Mouse (Mus musculus) kidney, postnatal 0 days (tissue): ENCODE data around the gene Mrpl52. TPM values are rescaled to one million over a fixed set of nuclear protein-coding genes. Genes with fewer than 3 reads are reported as not detected.

Experiments
- ATAC-seq: fragments of 200-750 bp; cut with Nextera tagmentation; replicated peaks from 2 replicates; pipeline ENCODE4 v1.8.0; 2017; ENCODE audit warnings: low read depth, moderate number of reproducible peaks, moderate TSS enrichment, moderate library complexity; ENCODE audit not compliant: low FRiP score
- DNase-seq: peaks from one replicate; pipeline ENCODE4 v3.0.0-alpha.2; 2016; ENCODE audit warnings: low spot score
- H3K27ac ChIP-seq: fragments of 300-500 bp; sonication (generic); 2 replicates; pipeline ENCODE4 v1.5.1; 2014; ENCODE audit warnings: mild to moderate bottlenecking
- H3K27me3 ChIP-seq: fragments of 300-500 bp; sonication (generic); 2 replicates; pipeline ENCODE4 v1.6.1; 2014; ENCODE audit warnings: low read length, mixed read lengths; ENCODE audit not compliant: insufficient read depth
- H3K36me3 ChIP-seq: fragments of 300-500 bp; sonication (generic); 2 replicates; pipeline ENCODE4 v1.6.1; 2014; ENCODE audit warnings: low read length, mixed read lengths; ENCODE audit not compliant: insufficient read depth
- H3K4me1 ChIP-seq: fragments of 300-500 bp; sonication (generic); replicated peaks from 2 replicates; pipeline ENCODE4 v1.6.1; 2014; ENCODE audit warnings: antibody characterized with exemption, low read length, mixed read lengths; ENCODE audit not compliant: insufficient read depth
- H3K4me2 ChIP-seq: fragments of 300-500 bp; sonication (generic); 2 replicates; pipeline ENCODE4 v1.6.1; 2014; ENCODE audit warnings: mild to moderate bottlenecking, low read length, moderate library complexity, mixed read lengths
- H3K4me3 ChIP-seq: fragments of 300-500 bp; sonication (generic); replicated peaks from 2 replicates; pipeline ENCODE4 v1.5.1; 2014; ENCODE audit warnings: low read depth, low read length
- H3K9ac ChIP-seq: fragments of 300-500 bp; sonication (generic); 2 replicates; pipeline ENCODE4 v1.6.1; 2014; ENCODE audit warnings: low read depth, low read length
- H3K9me3 ChIP-seq: fragments of 300-500 bp; sonication (generic); replicated peaks from 2 replicates; pipeline ENCODE4 v1.6.1; 2016; ENCODE audit warnings: low read length, inconsistent platforms, mixed read lengths
- CTCF ChIP-seq: IDR thresholded peaks from 2 replicates; pipeline ENCODE4 v1.5.1; 2016; ENCODE audit warnings: antibody characterized with exemption, low read depth, mild to moderate bottlenecking, moderate library complexity
- WGBS: fragments of 180-500 bp; shearing (Covaris S2); extraction: QIAGEN DNeasy Blood & Tissue Kit; methylation state at CpG from one replicate; pipeline ENCODE4 v1.1.7; 2014; 5-methylcytosine and 5-hydroxymethylcytosine counted together
- polyA plus RNA-seq: library from polyadenylated mRNA; unstranded; fragments of >200 nt; fragmentation: Nextera tagmentation; extraction: Ambion mirVana; gene quantifications from 2 replicates; pipeline ENCODE4 v1.2.1, GENCODE M21; 2015

The Mrpl52 gene
- polyA plus RNA-seq, 1 experiment from 2014 or later = 408 TPM

DNA sequence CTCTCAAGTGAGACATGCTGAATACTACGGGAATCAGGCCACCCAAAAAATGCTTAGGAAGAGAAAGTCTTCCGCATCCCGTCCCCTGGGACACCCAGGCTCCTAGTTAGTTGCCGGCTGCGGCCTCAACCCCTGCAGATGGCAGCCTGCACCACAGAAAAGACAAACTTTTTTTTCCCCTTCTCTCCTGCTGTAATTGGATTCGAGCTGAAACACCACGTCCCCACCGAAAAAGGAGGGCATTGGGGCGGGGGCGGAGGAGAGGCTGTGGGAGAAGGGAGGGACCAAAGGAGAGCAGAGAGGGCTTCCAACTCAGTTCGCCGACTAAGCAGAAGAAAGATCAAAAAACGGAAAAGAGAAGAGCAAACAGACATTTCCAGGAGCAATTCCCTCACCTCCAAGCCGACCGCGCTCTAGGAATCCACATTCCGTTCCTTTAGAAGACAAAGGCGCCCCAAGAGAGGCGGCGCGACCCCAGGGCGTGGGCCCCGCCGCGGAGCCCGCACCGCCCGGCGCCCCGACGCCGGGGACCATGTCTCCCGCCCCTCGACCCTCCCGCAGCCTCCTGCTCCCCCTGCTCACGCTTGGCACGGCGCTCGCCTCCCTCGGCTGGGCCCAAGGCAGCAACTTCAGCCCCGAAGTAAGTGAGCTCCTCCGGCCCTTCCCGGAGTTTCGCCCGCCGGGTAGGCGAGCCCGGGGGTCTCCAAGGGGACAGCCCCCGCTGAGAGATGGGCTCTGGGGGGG is 4.8 kb downstream of the Mrpl52 start, which contains the start of gene Mmp14:
Gene Mmp14, plus strand, starts transcription at position 279 of the 744 bp plus-strand sequence.
- Histone ChIP-seq H3K27me3 (no peaks in the 10 kb centered on the region), H3K36me3 (peaks cover 8% of the 10 kb centered on the region; the same call in 1 of the 2 replicates), H3K9me3 (no peaks in the 10 kb centered on the region), H3K4me1 (peaks cover 27% of the 10 kb centered on the region), H3K27ac (peak within 1 kb of the TSS; percentile 97), H3K4me2 (peak within 1 kb of the TSS; percentile 70), H3K4me3 (peak within 1 kb of the TSS; percentile 89), H3K9ac (peak within 1 kb of the TSS; percentile 98)
- WGBS = under 1% methylated on average over 40 of the region's 49 CpGs
- TF ChIP-seq CTCF = peak; percentile 44; the same call in 1 of the 2 replicates
- ATAC-seq (peak; percentile 25), DNase-seq (peak; percentile 94)

DNA sequence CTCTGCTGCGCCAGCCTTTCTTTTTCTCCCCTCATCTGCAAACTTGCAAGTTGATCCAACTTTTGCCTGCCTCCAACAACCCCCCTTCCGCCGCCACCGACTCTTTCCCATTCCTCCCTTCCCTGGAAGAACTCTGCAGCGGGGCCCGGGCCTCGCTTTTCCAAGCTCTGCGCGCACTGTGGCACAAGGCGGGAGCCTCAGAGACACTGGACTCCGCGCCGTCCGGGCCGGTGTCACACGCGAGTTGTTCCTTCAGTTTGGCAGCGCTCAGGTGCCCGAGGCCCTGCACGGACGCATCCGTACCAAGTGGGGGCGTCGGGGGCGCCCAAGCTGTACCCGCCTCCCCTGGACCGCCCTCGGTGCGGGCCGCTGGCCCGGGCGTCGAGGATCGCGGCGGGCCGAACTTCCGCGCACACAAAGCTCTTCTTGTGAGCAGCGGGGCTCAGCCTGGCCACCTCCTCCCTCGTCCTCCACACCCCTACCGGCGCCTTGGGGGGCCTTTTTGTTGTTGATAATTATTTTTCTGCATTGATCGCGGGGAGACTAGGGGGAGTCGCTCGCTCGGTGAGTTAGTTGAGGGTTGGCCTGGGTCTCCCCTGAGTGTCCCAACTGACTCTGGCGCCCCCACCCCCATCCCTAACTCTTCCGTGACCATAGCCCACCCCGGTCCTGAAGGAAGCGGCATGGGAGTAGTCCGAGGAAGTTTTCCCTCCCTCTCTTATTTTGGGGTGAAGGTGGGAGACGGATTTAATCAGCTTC is 5.5 kb downstream of the Mrpl52 start:
- Histone ChIP-seq H3K27ac (peak overlapping the region; percentile 97), H3K9me3 (no peaks in the 10 kb centered on the region), H3K27me3 (no peaks in the 10 kb centered on the region), H3K4me2 (peak overlapping the region; percentile 70), H3K4me1 (peaks cover 27% of the 10 kb centered on the region), H3K4me3 (peak overlapping the region; percentile 89), H3K9ac (peak overlapping the region; percentile 98), H3K36me3 (peaks cover 16% of the 10 kb centered on the region; the same call in 1 of the 2 replicates)
- peak; percentile 52 for ATAC-seq
- TF ChIP-seq CTCF = no peak
- no peak for DNase-seq
- 1% methylated on average over 53 of the region's 54 CpGs for WGBS

DNA sequence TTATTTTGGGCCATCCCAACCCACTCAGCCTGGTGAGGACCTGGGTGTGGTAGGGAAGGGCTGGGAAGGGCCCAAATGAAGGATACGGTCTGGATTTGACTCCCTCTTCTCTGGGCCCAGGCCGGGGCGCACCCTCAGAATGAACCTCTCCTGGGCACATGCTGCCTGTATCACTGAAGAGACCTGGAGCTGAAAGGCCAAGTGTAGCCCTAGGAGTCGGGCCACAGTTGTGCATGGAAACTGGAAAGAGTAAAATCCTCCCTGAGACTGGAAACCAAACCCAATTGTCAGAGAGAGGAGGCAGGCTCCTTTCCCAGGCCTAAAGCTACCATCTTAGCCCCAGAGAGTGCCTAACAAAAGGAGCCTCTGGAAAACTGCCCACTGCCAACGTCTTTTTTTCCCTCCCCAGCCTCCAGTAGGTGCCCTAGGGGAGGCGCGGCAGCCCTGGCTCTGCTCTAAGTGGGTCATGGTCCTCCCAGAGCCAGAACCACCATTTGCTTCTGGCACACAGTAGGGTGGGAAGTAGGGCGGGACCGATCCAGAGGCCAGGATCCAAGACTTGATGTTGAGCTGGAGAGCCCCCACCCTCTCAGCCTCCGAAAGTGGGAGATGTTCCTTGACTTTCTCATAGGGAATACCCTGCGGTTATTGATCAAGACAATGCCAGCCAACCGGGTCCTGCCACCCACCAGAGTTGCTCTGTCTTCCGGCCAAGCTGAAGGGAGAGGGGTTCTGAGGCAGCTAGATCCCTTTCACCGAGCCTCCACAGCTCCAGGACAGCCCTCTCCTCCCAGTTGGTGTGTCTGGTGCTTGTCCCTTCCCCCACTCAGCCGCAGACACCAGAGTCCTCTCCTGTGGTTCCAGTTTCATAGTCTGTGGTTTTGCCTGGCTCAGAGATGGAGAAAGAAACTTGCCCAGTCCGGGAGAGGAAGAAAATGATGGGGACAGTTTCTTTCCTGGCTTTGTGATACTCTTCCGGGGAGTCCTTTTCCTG is 6.4 kb downstream of the Mrpl52 start:
- peak overlapping the region; percentile 70 for H3K4me2 ChIP-seq
- peaks cover 21% of the 10 kb centered on the region; the same call in 1 of the 2 replicates for H3K36me3 ChIP-seq
- ATAC-seq (no peak), DNase-seq (peak; percentile 54)
- peaks cover 27% of the 10 kb centered on the region for H3K4me1 ChIP-seq
- H3K27ac ChIP-seq = peak overlapping the region; percentile 97
- TF ChIP-seq CTCF = no peak
- 18% methylated on average over 17 of the region's 17 CpGs for WGBS
- no peaks in the 10 kb centered on the region for H3K27me3 ChIP-seq
- H3K9me3 ChIP-seq = no peaks in the 10 kb centered on the region
- peak overlapping the region; percentile 89 for H3K4me3 ChIP-seq
- peak overlapping the region; percentile 98 for H3K9ac ChIP-seq

GRCm38 (mm10) chr14:54433941-54434531 is 7.3 kb downstream of the Mrpl52 start:
- ATAC-seq = peak; percentile 14
- H3K27me3 ChIP-seq = no peaks in the 10 kb centered on the region
- peak; percentile 56 for DNase-seq
- H3K4me3 ChIP-seq = peak overlapping the region; percentile 89
- peaks cover 27% of the 10 kb centered on the region for H3K4me1 ChIP-seq
- TF ChIP-seq CTCF = no peak
- H3K9ac ChIP-seq = peak overlapping the region; percentile 98
- H3K9me3 ChIP-seq = no peaks in the 10 kb centered on the region
- peaks cover 30% of the 10 kb centered on the region; the same call in 1 of the 2 replicates for H3K36me3 ChIP-seq
- WGBS = 30% methylated on average over 12 of the region's 12 CpGs
- peak overlapping the region; percentile 97; the same call in 1 of the 2 replicates for H3K27ac ChIP-seq
- peak overlapping the region; percentile 70 for H3K4me2 ChIP-seq

DNA sequence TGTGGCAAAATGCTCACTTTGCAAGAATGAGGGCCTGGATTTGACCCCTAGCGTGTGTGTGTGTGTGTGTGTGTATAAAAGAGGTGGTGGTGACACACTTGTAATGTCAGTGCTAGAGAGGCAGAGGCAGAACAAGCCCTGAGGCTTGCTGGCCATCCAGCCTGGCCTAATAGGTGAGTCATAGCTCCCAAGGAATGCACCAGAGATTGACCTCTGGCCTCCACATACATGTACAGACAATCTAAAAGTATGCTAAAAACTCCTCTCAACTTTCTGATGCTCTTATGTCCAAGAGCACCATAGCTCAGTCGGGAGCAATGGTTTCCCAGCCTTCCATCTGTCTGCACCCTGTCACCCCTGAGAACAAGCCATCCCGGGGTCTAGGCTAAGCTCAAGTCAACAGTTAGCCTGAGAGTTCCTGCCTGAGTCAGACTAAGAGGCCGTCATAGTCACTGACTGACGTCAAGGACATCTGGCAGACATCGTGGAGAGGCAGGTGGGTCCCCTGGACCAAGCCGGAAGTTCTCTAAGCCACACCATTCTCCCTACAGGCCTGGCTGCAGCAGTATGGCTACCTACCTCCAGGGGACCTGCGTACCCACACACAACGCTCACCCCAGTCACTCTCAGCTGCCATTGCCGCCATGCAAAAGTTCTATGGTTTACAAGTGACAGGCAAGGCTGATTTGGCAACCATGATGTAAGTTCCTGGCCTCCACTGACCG is 8.6 kb downstream of the Mrpl52 start:
- 80% methylated on average over 11 of the region's 11 CpGs for whole genome bisulfite sequencing
- Histone ChIP-seq H3K27me3 (no peaks in the 10 kb centered on the region), H3K9me3 (no peaks in the 10 kb centered on the region), H3K9ac (no peak overlapping the region), H3K36me3 (peaks cover 37% of the 10 kb centered on the region), H3K4me1 (peaks cover 19% of the 10 kb centered on the region), H3K27ac (no peak overlapping the region), H3K4me2 (no peak overlapping the region), H3K4me3 (no peak overlapping the region)
- ATAC-seq (no peak), DNase-seq (no peak)
- TF ChIP-seq CTCF = no peak
